Mouse (Mus musculus) gonadal fat pad, adult 2 months (tissue): ENCODE results near the gene Shisa8. TPM values are rescaled to one million over a fixed set of nuclear protein-coding genes. Genes with fewer than 3 reads are reported as not detected.

ENCODE experiments used
- DNase-seq: peaks from one replicate; pipeline ENCODE4 v3.0.0-alpha.2; 2012; ENCODE audit warnings: low read depth
- polyA plus RNA-seq: library from polyadenylated mRNA; depleted of rRNA; stranded (reverse); fragments of >200 nt; gene quantifications from 2 replicates; pipeline ENCODE4 v1.2.3, GENCODE M21; 2012

The Shisa8 gene
- polyA plus RNA-seq, 1 experiment: 0.27 TPM

DNA sequence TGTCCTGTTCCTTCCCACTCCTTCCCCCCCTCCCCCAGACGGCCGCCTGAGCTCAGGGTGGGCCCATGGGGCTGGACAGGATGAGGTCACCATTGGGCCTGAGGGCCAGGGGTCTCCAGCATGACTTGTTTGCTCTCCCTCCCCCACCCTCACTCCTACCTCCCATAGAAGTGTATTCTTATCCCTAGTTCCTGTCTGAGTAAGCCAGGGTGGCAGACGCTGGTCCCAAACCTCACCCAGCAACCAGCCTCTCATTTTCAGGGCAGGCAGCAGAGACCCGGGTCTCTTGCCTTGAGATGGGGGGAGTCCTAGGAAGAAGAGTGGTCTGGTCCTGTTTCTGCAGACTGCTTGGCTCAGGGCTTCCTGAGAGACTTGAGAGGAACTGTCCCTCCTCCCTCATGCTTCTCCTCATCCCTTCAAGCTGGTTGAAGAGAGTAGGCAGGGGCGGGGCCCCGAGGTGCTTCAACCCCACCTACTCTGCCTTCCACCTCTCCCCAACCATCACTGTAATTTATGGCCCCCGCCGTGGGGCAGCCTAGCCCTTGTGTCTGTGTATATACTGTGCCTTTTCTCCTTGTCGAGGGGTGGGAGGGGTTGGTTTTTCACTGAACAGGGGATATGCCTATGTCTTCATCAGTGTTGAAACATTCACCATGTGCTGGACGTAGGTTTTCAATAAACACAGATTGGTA is 7.8 kb downstream of the Shisa8 start:
- no peak for DNase-seq

DNA sequence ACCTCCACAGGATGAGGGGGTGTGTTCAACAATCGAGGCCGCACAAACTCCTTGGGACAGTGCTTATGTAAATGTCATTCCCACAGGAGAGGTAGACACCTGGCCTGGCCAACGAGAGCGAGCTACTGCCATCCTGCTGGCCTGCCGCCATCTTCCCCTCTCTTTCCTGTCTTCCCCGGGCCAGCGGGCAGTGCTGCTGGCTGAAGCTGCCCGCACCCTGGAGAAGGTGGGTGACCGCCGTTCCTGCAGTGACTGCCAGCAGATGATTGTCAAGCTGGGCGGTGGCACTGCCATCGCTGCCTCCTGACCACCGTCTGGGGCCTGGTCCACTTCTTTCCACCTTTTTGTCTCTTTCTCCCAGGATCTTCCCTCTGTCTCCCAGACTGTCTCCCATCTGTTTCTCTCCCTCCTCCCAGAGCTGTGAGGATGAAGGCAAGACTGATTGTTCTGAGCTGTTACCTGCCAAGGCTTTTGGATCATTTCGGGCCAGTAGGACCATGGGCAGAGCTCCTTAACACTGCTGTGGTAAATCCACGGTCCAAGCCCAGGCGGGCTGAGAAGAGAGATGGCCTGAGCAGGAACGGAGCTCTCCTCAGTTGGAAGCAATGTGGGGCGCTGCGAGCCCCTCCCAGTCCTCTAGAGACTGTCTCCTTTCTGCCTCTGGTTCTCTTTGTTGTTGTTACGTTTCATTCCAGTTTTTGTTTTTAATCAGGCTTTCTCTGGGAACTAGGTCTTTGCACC is 8.8 kb downstream of the Shisa8 start:
- no peak for DNase-seq

DNA sequence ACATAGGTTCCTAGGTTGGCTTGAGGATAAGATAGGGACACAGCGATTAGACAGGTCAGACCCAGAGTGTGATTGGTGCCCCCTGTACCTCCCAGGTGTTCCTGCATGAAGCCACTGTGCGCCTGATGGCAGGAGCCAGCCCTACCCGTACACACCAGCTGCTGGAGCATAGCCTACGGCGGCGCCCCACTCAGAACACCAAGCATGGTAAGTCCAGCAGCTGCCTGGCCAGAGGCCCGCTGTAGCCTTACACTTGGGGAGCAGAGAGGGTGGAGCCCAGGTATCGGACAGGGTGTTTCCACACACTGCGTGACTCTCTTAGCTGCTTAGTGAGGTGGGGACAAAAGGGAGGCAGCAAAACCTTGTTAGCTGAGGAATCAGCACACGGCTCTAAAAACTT is 9.5 kb downstream of the Shisa8 start:
- no peak for DNase-seq

DNA sequence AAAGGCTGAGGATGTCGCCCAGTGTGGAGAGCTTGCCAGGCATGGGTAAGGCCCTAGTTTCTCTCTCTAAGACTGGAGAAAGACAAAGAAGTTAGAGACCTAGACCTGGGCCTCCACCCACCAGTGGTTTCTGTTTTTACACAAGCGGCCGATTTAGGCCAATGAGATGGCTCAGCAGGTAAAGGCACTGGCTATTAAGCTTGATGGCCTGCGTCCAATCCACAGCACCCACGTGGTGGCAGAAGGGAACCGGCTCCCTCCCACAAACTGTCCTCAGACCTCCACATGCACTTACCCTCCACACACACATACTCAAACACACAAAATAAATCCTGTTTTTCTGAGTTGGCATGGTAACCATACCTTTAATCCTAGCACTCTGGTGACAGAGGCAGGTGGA is 10.5 kb downstream of the Shisa8 start:
- no peak for DNase-seq

DNA sequence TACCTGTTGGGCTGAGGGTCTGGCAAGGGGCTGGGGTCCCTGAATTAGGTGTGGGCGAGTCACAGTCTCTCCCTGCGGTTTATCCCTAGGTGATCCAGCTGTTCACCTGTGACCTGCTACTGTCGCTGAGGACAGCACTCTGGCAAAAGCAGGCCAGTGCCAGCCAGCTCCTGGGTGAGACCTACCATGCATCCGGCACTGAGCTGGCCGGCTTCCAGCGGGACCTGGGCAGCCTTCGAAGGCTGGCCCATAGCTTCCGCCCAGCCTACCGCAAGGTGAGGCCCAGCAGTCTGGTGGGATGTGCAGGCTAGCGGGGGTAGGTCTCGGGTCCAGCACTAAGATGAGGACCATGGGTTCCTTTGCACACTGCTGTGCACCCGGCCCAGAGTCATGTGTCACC is 13.1 kb downstream of the Shisa8 start:
- DNase-seq: no peak

DNA sequence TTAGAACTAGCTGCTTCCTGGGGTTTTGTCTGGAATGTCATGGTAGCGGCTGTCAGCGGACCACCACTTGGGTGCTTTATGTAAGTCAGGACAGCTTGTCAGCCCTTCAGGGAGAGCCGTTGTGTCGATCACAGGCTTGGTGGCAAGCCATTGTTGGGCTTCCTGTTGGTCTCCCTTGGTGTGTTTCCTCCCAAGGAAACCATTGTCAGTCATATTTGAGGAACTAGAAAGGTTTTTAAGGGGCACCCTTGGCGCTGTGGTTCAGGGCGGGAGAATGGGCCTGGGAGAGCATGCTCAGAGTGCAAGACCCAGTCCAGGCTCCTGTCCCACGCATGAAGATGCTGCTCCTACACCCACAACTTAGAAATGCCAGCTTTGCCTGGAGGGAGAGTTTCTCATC is 14.3 kb downstream of the Shisa8 start:
- DNase-seq: no peak

DNA sequence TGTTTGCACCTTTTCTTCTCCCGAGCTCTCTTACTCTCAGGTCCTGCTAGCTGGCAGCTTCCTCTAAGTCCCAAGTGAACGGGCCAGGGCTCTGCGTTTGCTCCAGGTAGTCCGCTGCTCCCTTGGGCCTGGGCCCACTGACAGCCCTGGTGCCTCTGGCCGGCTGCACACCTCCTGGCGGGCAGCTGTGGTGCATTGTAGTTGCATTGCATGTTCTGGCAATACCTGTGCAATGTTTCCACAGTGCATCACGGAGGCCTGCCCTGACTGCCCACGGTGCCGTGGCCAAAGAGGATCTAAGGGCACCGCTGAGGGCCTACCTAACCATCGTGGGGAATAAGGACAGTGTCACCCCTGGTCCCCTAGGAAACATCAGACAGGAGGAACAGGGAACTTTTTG is 14.7 kb downstream of the Shisa8 start:
- no peak for DNase-seq

DNA sequence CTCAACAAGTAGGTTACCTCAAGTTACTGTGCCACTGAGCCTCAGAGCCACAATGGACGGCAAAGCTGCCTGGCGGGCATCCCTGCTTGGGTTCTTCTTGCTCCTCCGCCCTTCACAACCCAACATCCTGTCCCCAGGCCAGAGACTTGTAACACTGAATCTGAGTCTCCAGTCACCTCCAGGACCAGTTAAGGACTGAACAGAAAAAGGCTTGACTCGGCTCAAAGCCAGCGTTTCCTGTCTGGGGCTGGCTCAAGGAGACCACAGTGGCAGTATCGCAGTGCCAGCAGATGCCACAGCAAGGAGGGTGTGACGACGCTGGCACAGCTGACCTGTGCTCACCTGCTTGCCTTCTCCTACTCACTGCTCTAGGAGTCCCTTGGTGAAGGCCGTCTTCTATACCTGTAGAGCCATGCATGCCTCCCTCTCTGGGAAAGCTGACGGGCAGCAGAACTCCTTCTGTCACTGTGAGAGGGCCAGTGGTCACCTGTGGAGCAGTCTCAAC is 15.3 kb downstream of the Shisa8 start:
- no peak for DNase-seq

DNA sequence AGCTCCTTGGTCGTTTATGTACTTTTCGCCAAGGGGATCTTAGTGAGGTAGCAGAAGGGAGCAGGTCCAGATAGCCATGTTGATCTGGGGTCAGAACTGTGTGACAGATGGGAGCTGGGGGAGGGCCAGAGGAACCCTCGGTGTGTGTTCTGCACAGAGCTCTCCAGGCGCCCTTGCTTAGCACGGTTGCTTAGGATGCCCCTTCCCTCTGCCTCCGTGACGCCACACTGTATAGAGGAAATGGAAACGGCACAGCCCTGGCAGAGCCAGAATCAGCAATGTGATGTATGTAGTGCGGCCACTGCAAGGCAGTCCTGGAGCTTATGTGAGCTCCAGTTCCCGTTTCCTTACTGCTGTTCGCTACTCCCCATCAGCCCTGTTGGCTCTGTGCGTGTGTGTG is 16.3 kb downstream of the Shisa8 start:
- DNase-seq: no peak

DNA sequence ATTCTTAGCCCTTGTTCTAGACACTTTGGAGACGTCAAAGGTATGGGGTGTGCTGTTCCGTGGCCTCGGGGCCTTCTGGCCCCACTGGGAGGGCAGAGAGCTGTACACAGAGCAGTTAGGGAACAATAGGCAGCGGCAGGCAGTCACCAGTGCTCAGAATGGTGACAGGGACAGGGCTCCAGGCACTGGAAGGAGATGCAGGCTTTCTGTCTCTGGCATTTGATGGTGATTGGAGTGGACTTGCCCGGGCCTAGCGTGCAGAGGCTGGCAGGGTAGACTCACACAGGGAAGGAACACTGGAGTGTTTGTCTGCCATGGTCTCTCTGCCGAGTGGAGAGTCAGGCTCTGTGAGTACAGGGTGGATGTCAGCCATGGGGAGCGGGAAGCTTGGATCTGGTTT is 20.0 kb downstream of the Shisa8 start:
- no peak for DNase-seq

DNA sequence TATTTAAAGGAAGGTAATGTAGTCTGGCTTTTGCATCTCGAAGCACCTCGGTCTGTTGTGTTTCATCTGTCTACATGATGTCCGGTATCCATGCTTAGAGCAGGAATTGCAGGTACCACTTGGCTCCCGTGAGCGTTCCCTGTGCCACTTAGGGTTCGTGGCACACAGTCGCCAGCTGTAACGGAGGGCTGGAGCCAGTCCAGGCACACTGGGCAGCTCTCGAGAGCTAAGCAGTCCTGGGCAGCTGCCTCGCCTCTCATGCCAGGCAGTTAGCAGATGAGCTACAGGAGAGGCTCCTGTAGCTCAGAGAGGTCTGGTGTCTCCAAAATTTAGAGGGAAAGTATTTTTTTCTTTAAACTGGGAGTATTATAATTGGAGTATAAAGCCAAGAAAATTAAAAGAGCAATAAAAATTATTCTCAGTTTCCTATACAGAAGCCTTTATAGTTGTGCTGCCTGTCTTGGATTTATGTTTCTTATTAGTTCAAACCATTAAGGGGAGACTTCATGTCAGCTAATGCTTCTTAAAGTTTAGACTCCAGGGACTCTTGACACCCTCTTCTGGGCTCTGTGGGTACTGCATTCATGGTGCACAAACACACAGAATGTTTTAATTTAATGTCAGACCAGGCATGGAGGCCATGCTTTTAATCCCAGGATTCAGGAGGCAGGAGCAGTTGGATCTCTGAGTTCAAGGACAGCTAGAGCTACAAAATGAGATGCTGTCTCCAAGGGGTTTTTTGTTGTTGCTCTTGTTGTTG is 24.0 kb downstream of the Shisa8 start:
- no peak for DNase-seq

DNA sequence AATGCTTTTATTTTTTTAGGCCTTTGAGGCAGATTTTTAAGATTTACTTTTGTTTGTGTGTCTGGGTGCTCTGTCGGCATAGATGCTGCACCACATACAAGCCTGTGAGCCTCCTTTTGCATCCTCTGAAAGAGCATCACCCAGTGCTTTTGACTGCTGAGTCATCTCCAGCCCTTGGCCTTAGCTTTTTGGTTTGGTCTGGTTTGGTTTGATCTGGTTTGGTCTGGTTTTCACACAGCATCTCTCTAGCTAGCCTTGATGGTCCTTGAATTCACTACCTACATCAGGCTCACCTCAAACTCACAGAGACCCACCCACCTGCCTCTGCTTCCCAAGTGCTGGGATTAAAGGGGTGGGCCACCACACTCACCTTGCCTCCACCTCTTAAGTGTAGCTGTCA is 24.7 kb downstream of the Shisa8 start:
- DNase-seq: no peak

DNA sequence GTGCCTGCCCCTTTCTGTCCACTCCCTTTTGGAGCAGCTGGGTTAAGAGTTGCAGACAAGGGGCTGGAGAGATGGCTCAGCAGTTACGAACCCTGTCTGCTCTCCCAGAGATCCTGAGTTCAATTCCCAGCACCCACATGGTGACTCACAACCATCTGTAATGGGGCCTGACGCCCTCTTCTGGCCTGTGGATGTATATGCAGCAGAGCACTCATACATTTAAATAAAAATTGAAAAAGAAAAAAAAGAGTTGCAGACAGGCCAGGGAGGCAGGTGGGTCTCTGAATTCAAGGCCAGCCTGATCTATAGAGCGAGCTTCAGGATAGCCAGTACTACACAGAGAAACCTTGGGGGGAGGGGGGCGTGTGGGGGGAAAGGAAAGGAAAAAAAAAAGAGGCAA is 25.2 kb downstream of the Shisa8 start:
- no peak for DNase-seq

DNA sequence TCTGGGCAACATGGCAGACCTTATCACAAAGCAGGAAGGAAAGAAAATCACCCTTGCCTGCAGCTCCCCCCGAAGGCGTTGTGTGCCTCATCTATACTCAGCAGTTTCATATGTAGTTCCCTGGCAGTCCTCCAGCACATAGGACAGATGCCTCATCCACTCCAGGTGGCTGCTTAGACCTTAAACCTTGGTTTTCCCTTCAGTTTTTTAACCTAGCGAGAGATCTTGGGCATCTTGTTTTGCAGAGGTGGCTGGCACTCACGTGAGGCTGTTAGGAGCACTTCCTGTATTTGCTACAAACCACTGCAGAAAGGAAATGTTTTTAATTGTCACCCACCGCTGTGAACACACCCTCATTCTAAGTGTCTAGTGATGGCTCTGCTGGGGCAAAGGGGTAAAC is 25.7 kb downstream of the Shisa8 start:
- no peak for DNase-seq

DNA sequence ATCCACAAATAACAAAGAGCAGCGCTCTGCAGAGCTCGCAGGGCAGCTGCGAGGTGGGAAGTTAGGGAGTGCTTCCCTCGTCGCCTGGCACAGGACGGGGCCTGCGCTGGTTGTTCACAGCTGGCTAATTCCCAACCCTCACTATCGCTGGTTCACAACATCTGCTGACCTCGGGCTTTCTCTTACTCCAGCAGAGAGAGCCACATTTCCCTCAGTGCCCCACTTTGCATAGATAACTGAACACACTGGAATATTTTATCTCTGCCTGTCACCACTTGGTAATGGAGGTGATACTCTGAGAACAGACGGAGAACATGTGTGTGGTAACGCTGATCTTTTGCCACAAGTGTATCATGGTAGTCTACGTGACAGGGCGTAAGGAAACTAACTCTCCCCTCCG is 26.5 kb downstream of the Shisa8 start:
- no peak for DNase-seq

DNA sequence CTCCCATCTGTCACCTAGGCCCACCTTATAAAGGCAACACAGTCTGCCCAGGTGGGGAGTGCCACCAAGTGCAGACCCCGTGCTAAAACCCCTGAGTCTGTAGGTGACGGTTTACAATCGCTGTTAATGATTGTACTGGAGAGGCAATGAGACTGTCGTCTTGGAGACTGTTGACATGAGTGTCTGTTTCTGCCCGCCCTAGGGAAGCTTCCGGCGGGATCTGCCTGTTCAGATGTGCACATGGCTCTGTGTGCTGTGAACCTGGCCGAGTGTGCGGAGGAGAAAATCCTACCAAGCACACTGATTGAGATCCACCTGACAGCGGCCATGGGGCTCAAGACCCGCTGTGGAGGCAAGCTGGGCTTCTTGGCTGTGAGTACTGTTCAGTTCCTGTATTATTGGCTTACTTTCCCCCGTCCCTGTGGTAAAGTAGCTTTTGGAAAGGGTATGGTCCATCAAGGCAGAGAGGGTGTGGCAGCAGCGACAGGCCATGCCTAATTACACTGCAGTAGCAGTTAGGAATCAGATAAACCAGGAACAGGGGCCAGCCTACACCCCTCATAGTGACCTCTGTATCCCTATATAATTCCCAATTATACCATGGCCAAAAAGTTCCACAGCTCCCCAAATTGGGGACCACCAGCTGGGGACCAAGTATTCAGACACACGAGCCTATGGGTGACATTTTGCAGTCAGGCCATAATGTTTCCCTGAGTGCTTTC is 27.4 kb downstream of the Shisa8 start:
- DNase-seq: no peak

DNA sequence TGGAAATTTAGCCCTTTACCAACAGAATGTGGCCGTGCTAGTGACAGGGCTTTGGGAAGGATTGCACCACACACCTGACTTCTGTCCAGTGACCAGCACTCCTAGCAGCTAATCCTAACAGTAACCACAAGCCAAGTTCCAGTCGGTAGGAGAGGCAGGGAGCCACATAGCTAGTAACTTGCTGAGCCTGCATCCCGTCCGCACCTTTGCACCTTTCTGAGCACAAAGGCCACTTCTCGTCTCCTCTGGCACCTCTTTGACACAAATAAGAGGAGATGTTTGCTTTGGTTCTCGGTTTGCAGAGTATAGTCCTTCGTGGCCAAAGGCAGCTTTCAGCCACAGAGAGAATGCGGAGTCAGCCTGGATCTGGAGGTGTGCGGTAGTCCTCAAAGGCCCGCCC is 28.0 kb downstream of the Shisa8 start:
- DNase-seq: no peak

DNA sequence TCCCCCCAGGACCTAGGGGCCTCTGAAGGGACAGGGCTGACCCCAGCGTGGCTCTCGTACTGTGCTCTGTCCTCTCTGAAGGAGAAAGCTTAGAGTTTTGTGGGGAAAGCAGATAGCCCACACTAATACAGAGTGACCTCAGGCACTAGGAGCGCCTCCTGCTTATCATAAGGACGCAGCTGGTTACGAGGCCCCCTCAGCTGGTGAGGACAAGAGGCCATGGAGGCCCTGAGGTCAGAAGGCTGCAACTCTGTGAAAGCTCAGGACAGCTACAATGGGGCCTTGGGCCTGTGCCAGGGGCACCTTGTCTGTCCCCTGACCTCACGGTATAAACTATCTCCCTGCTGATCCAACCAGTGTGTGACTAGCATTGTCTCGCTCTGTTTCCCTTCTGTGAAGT is 28.4 kb downstream of the Shisa8 start:
- DNase-seq: no peak

DNA sequence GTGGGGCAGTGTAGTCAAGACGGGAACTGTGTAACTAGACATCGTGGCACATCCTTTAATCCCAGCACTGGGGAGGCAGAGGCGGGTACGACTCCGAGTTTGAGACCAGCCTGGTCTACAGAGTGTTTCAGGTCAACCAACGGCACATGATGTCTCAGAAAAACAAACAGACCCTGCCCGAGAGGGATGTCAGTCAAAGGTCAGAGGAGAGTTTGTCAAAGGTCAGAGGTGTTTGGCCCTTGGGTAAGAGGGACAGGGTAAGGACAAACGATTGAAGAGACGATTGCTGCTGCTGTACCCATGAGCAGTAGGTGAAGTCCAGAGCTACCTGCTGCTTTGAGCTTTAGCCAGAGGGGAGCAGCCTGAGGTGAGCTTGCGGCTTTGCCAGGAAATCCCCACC is 29.0 kb downstream of the Shisa8 start:
- no peak for DNase-seq

DNA sequence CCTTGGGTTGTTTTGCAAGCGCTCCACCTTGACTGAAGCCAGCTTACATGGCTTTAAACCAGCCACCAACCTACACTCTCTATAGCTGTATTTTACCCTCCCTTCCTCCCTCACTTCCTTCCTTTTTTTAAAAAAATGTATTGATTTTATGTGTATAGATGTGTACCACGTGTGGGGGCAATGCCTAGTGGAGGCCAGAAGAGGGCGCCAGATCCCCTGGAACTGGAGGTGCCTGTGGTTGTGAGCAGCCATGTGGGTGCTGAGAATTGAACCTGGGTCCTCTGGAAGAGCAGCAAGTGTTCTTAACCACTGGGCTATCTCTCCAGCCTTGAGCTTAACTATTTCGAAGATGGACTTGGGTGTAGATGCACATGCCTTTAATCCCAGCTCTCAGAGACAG is 30.3 kb downstream of the Shisa8 start:
- DNase-seq: no peak

DNA sequence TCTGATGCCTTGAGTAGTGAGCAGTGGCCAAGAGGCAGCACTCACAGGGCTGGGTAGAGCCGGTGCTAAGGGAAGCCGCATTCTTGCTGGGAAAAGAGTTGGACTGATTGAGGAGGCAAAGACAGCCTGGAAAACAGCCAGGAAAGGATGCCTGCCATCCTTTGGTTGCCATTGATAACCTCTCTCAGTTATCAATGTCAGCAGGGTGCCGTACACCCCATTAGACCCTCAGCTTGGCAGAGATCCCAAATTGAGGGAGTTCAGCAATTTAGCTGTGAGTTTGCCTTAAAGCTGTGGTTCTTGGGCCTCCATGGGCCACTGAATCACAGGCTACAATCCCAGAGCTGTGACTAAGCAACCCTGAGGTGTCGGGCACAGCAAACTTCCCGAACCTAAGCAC is 31.5 kb downstream of the Shisa8 start:
- no peak for DNase-seq

DNA sequence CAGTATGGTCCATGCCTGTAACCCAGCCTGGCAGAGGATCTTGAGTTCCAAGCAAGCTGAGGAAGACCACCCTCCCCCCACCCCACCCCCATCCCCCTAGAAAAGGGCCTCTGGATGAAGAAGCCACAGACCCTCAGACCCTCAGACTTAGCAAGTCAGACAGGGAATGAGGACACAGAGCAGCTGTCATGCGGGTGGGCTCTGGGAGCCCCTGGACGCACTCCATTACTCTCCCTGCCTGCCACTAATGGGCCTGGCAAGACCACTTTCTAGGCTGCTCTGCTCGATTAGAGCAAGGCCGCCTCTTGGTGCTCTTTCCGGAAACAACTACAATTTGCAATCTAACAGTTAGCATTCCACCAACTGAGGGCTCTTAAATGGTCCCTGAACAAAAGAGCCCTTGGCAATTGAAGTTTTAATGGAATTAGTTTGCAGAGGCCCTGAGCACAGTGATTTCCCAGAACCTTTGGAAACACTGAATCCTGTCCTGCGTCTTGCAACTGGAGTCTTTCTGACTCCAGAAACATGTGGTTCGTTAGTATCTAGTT is 34.8 kb downstream of the Shisa8 start:
- DNase-seq: no peak
